Mouse (Mus musculus) A20 (cell line): ENCODE results near the gene Olfr906.

Source experiments
- DNase-seq: peaks from one replicate; pipeline ENCODE4 v3.0.0-alpha.2; 2011; ENCODE audit warnings: low read depth, low spot score

The Olfr906 gene

DNA sequence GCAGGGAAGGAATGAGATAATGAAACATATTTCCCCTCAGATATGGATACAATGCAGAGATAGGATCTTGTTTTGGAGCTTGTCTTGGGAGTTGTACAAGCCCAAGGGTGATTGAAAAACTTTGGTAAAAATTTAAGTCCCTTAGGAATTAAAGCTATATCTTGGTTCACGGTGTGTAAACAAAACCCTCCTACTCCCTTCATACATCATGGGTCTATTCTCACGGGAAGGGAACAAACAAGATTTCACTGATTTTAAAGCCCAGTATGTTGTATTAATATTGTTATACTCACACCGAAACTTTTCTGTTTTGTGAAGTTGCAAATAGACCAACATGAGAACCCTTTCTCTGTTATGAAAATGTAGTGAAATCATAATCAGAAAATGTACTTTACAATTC, at the start of gene Olfr906:
Gene Olfr906 (plus strand): TSS at position 301 of the 400 bp plus-strand sequence.
- no peak for DNase-seq

DNA sequence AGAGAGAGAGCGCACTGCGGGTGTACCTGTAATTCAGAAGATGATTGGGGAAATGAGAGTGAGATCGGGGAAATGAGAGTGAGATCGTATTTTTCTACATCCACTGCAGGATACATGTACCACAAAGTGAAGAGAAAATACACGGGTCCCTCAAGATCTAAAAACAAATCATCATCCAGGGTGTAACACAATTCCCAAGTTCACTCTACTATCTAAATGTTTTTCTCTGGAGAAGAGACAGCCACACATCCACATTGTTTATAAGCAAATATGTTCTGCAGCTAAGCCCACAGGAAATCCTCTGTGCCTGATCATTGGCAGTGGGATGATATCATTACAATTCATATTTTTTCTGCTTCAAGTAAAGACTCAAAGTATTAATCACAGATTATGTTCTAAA, 39.5 kb upstream of the Olfr906 start, which contains the start of gene Olfr902:
Gene Olfr902 (plus strand): TSS at position 301 of the 400 bp plus-strand sequence.
- no peak for DNase-seq

DNA sequence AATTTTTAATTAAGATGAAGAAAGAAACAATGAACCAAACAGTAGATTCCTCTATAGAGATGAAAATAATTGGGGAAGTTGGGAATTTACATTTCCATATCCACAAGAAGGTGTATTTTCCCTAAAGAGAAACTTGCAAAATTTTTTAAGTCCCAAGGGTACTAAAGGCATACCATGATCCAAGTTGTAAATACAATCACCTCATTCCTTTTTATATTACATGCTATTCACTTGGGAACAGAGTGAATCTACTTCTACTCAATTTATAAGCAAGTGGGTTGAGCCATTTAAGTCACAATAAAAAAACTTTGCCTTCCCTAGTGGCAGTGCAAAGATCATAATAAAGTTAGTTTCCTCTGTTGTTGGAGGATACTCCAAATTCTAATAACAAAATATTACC, 24.0 kb upstream of the Olfr906 start, which contains the start of gene Olfr904:
Gene Olfr904 (plus strand): TSS at position 301 of the 400 bp plus-strand sequence.
- no peak for DNase-seq

DNA sequence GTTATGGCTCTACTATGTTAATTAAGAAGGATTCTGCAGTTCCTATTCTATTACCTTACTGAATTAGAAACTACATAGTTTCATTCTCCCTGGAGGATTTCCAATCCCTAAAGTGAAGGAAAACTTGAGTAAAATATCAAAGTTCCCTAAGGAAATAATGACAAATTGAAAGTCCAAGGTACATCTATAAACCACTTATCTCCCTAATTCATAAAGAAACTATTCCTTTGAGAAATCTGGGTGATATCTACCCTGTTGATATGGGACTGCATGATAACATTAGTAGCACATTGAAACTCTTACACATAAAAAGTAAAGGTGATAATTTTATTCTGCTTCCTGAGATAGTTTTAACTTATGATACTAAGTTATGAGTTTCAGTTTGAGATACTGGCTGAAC, 16.1 kb upstream of the Olfr906 start, which contains the start of gene Olfr905:
Gene Olfr905 (plus strand): TSS at position 301 of the 400 bp plus-strand sequence.
- DNase-seq = no peak

DNA sequence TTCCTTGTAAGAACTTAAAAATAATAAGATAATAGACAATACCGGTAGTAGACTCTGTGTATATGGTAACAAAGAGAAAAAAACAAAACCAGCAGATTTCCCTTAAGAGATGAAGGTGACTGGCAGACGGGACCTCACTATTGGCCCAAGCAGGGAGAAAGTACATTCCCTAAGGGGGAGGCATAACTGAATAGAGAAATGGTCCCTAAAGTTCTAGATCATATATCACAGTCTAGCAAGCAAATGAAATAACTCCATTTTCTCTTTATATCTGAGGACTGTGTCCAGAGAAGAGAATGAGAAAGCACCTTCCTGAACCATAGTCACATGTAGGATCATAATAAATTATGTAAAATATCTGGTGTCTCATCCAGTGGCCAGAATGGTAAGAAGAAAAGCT, 8.6 kb downstream of the Olfr906 start, which contains the start of gene Olfr907:
Gene Olfr907 (plus strand): TSS at position 301 of the 400 bp plus-strand sequence.
- no peak for DNase-seq

DNA sequence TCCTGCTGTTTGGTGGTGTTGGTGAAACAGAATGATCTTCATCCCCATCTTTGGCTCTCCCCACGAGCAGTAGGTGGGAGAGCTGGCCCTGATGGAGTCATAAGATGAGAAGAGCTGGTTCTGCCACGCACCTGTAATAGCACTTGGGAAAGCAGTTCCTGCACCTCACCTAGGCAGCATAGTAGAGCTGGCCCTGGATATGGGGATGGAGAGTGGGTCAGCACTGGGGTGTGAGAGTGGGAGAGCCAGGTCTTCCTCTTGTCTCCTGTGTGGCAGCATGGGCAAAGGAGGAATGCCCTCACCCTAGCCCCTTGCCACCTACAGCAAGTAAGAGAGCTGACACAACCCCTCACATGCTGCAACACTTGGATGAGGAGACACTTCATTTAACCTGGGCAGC, 25.5 kb downstream of the Olfr906 start:
- no peak for DNase-seq

DNA sequence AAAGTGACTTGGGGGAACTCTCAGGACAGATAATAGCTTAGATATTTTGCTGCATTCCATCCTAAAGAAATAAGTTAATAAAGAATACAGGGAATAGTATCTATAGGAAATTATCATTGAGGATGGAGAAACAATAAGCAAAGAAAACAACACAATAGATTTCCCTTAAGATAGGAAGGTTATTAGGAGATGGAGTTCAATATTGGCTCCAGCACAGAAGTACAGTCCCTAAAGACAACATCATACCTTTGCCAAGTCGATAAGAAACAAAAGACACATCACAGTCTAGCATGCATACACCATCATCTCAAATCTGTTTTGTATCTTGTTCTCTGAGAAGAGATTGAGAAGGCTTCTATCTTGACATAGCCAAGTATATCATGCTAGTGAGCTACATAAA, 34.4 kb downstream of the Olfr906 start, which contains the start of gene Olfr911-ps1:
Gene Olfr911-ps1 (plus strand): TSS at position 301 of the 400 bp plus-strand sequence.
- no peak for DNase-seq

DNA sequence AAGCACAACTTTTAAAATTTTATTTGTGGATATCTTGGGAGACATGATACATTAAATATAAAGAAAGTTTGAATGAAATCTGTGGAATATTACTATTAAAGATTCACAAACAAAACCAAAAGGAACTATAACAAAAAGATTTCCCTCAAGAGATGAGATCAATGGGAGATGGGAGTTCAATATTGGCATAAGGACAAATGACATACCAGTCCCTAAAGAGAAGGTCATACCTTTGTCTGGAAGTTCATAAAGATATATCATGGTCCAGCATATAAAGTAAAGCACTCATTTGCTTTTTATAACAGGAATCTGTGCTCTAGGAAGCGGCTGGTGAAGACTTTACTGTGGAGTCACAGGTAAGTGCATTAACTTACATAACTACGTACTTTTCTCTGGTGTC, 50.7 kb downstream of the Olfr906 start, which contains the start of gene Olfr910:
Gene Olfr910 (plus strand): TSS at position 301 of the 400 bp plus-strand sequence.
- DNase-seq = no peak
